Mouse (Mus musculus) embryonic facial prominence, embryonic 15.5 days (tissue): ENCODE measurements around the gene Ptges2. TPM values are rescaled to one million over a fixed set of nuclear protein-coding genes. Genes with fewer than 3 reads are reported as not detected.

ENCODE experiments used
- ATAC-seq: fragments of 200-750 bp; cut with Nextera tagmentation; 2 replicates; pipeline ENCODE4 v1.8.0; 2017; ENCODE audit warnings: low read depth, moderate TSS enrichment; ENCODE audit not compliant: insufficient number of reproducible peaks, low FRiP score, low TSS enrichment
- H3K27ac ChIP-seq: fragments of 300-500 bp; sonication (generic); replicated peaks from 2 replicates; pipeline ENCODE4 v1.5.1; 2015; ENCODE audit warnings: mild to moderate bottlenecking, inconsistent platforms
- H3K27me3 ChIP-seq: fragments of 300-500 bp; sonication (generic); 2 replicates; pipeline ENCODE4 v1.6.1; 2015; ENCODE audit warnings: inconsistent platforms
- H3K36me3 ChIP-seq: fragments of 300-500 bp; sonication (generic); 2 replicates; pipeline ENCODE4 v1.6.1; 2015; ENCODE audit warnings: mild to moderate bottlenecking, inconsistent platforms
- H3K4me1 ChIP-seq: fragments of 300-500 bp; sonication (generic); 2 replicates; pipeline ENCODE4 v1.6.1; 2015; ENCODE audit warnings: inconsistent platforms
- H3K4me2 ChIP-seq: fragments of 300-500 bp; sonication (generic); replicated peaks from 2 replicates; pipeline ENCODE4 v1.6.1; 2015; ENCODE audit warnings: mild to moderate bottlenecking, inconsistent platforms
- H3K4me3 ChIP-seq: fragments of 300-500 bp; sonication (generic); replicated peaks from 2 replicates; pipeline ENCODE4 v1.5.1; 2015; ENCODE audit warnings: mild to moderate bottlenecking, inconsistent platforms
- H3K9ac ChIP-seq: fragments of 300-500 bp; sonication (generic); 2 replicates; pipeline ENCODE4 v1.6.1; 2015; ENCODE audit warnings: inconsistent platforms
- H3K9me3 ChIP-seq: fragments of 300-500 bp; sonication (generic); replicated peaks from 2 replicates; pipeline ENCODE4 v1.6.1; 2016; ENCODE audit warnings: inconsistent platforms
- WGBS: fragments of 180-500 bp; shearing (Covaris S2); methylation state at CpG from one replicate; pipeline ENCODE4 v1.1.7; 2015; 5-methylcytosine and 5-hydroxymethylcytosine counted together
- polyA plus RNA-seq: library from polyadenylated mRNA; unstranded; fragments of >200 nt; fragmentation: Nextera tagmentation; extraction: Ambion mirVana; gene quantifications from 2 replicates; pipeline ENCODE4 v1.2.1, GENCODE M21; 2015

Gene Ptges2
- polyA plus RNA-seq, 1 experiment from 2014 or later = 29.8 TPM

DNA sequence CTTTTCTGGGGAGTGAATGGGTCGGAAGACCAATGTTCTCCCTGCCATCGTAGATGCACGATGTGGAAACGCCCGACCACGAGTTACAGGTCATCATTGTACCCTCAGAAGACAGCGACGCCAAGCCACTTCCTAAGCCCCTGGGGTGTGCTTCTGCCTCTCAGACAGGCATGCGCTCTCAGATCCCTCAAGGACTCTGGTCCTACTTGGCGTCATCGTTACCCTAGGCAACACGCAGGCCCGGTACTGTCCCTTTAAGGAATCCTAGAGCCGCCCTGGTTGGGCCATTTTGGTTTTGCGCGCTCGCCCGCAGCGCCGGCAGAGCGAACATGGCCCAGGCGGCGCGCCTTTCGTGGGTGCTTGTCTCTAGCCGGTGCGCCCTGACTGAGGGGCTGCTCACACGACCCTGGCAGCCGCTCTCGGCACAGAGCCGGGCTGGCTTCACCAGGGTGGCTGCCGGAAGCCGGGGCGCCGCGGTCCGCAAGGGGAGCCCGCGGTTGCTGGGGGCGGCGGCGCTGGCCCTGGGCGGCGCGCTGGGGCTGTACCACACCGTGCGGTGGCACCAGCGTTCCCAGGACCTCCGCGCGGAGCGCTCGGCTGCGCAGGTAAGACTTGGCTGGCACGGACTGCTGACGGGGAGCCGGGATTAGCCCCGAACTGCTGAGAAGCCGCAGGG is 388 bp downstream of the Ptges2 start:
- peak; percentile 94 for ATAC-seq
- Histone ChIP-seq H3K36me3 (peaks cover 15% of the 10 kb centered on the region), H3K4me3 (peak overlapping the region; percentile 90), H3K4me2 (peak overlapping the region; percentile 94), H3K27me3 (no peaks in the 10 kb centered on the region), H3K9ac (peak overlapping the region; percentile 65), H3K4me1 (peaks cover 17% of the 10 kb centered on the region), H3K9me3 (no peaks in the 10 kb centered on the region), H3K27ac (peak overlapping the region; percentile 94)
- under 1% methylated on average over 59 of the region's 59 CpGs for WGBS

DNA sequence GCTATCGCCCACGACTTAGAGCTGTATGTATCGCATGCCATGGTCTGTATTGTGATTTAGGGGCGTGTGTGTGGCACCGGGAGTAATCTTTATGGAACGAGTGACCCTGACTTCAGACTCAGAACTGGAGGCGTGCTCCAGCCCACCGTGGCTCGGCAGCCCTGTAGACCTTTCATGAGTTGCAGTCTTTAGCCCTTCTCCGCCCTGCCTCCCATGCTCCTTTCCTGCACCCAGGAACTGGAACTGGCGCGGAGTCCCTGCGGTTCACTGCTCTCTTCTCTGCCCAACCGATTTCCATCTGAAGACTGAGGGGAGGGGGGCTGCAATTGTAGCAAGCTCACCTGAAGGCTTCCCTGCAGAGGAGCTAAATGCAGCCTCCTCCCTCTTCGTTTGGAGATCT is 999 bp downstream of the Ptges2 start:
- Histone ChIP-seq H3K9ac (peak overlapping the region; percentile 65), H3K36me3 (peaks cover 21% of the 10 kb centered on the region), H3K4me1 (peaks cover 17% of the 10 kb centered on the region), H3K27me3 (no peaks in the 10 kb centered on the region), H3K9me3 (no peaks in the 10 kb centered on the region), H3K27ac (peak overlapping the region; percentile 94; the same call in 1 of the 2 replicates), H3K4me2 (peak overlapping the region; percentile 94), H3K4me3 (peak overlapping the region; percentile 90)
- under 1% methylated on average over 15 of the region's 15 CpGs for WGBS
- ATAC-seq = no peak

DNA sequence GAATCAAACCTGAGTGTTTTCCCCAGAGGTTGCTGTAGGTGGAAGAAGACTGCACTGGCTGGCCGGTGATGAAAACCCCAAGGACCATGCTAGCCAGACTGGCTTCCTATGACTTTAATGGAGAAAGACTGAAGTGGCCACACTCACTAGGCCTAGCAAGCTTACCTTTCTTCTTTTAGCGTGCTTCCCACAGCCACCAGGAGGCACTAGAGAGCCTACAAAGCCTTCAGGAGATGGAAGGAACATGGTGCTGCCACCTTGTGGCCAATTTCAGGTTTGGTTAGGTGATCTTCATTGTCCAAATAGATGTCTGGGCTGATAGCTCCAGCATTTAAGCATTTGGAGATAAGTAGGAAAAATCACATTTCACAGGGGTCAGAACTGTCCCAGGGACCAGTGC is 9.0 kb downstream of the Ptges2 start:
- Histone ChIP-seq H3K27me3 (no peaks in the 10 kb centered on the region), H3K27ac (no peak overlapping the region), H3K36me3 (peaks cover 35% of the 10 kb centered on the region), H3K4me3 (no peak overlapping the region), H3K4me2 (no peak overlapping the region), H3K9ac (no peak overlapping the region), H3K4me1 (peaks cover 11% of the 10 kb centered on the region), H3K9me3 (no peaks in the 10 kb centered on the region)
- 0 out of 2 replicates have a peak, but pooled peaks have one; percentile 9 for ATAC-seq
- 20% methylated on average over 2 of the region's 2 CpGs for WGBS

DNA sequence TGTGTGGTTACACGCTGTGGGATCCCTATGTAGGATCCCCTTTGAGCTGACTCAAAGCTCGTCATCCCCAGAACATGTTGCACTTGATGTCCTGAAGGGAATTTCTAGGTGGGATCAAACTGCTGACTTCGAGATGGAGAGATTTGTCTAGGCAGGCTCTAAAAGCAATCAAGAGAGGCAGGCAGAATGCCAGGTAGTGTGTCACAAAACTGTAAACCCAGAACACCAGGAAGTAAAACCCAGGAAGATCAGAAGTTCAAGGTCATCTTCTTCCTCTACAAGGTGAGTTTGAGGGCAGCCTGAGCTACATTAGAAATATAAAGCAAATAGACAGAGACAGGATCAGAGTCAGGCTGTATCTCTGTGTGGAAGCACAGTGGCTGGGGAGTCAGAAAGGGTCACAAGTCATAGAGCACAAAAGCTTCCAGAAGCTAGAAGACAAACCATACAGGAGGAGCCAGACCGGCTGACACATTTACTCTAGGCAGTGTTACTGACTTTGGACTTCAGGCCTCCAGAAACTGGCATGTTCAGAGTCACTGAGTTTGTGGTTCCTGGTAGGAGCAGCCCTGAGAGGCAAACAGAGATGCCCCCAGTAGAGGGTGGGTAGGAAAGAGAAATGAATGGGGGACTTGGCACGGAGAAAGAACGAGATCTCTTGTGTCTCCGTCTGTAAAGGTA is 11.6 kb downstream of the Ptges2 start:
- peaks cover 11% of the 10 kb centered on the region for H3K4me1 ChIP-seq
- H3K9me3 ChIP-seq = no peaks in the 10 kb centered on the region
- WGBS = 78% methylated on average over 7 of the region's 7 CpGs
- H3K9ac ChIP-seq = no peak overlapping the region
- no peak overlapping the region for H3K4me3 ChIP-seq
- ATAC-seq = no peak
- H3K27ac ChIP-seq = no peak overlapping the region
- H3K27me3 ChIP-seq = no peaks in the 10 kb centered on the region
- H3K4me2 ChIP-seq = no peak overlapping the region
- H3K36me3 ChIP-seq = peaks cover 9% of the 10 kb centered on the region

DNA sequence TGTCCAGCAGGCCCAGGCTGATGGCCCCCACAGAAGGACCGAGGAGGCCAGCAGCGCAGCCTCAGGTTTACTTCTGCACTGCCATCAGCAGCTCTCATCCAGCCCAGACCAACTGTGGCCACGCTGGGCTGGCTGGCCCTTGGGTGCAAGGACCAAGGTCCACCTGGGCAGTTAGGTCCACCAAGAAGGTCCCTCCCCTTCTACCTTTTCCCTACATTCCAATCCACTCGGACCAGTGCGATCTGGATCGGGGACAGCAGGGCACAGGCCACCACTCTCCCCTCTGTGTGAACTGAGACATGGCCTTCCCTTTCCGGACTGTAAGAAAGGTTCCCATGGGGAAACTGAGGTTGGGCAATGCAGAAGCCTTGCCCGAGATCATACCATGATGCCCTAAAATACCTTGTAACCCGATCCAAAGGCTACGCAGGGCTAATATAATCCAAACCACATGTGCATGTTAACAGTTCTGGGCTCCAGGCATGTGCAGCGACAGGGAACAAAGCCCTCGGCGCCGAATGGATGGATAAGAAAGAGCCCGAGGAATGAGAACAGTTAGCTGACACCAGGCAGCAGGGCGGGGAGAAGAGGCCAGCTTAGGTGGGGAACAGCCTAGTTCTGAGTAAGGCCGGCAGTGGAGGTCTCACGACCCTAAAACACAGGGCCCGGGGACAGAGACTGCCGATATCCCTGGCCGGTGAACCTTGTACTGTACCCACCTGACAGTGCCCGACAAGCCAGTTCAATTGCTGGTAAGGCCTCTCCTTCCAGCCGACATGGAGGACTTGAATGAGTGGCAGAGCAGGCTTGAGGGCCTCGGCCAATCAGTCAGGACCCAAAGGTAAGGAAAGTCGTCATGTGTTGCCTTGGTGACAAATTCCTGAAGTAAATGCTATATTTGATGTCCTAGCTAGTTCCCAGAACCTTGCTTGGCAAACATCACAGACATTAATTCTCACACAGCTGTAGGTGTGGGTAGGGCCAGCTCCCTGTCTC is 13.0 kb downstream of the Ptges2 start:
- H3K9me3 ChIP-seq = no peaks in the 10 kb centered on the region
- no peaks in the 10 kb centered on the region for H3K27me3 ChIP-seq
- no peak for ATAC-seq
- H3K4me1 ChIP-seq = peaks cover 11% of the 10 kb centered on the region
- no peak overlapping the region; the same call in 1 of the 2 replicates for H3K27ac ChIP-seq
- H3K36me3 ChIP-seq = 0 out of 2 replicates have a peak, but pooled peaks cover under 1% of the 10 kb centered on the region
- 30% methylated on average over 25 of the region's 25 CpGs for WGBS
- no peak overlapping the region for H3K9ac ChIP-seq
- H3K4me2 ChIP-seq = no peak overlapping the region
- H3K4me3 ChIP-seq = no peak overlapping the region

DNA sequence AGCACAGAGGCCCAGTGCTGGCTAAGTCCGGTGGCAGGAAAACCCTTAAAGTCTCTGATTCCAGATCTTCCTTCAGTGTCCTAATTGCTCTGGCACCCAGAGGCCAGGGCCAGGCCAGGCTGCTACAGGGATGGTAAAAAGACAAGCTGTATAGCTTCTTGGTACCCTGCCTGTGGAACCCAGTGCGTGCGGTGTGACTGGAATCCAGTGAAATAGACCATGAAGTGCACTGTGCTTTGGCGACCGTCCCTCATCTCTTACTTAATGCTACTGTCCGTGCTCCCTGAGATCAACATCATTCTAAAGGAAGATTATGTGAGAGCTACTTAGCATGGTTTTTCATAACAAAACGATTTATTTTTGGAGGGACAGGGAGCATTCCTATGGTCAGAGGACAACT is 15.7 kb downstream of the Ptges2 start:
- Histone ChIP-seq H3K9me3 (no peaks in the 10 kb centered on the region), H3K4me2 (no peak overlapping the region), H3K27ac (no peak overlapping the region), H3K9ac (no peak overlapping the region), H3K4me1 (peaks cover 11% of the 10 kb centered on the region), H3K36me3 (peaks cover 27% of the 10 kb centered on the region), H3K4me3 (no peak overlapping the region), H3K27me3 (no peaks in the 10 kb centered on the region)
- 87% methylated on average over 7 of the region's 7 CpGs for WGBS
- ATAC-seq = no peak

DNA sequence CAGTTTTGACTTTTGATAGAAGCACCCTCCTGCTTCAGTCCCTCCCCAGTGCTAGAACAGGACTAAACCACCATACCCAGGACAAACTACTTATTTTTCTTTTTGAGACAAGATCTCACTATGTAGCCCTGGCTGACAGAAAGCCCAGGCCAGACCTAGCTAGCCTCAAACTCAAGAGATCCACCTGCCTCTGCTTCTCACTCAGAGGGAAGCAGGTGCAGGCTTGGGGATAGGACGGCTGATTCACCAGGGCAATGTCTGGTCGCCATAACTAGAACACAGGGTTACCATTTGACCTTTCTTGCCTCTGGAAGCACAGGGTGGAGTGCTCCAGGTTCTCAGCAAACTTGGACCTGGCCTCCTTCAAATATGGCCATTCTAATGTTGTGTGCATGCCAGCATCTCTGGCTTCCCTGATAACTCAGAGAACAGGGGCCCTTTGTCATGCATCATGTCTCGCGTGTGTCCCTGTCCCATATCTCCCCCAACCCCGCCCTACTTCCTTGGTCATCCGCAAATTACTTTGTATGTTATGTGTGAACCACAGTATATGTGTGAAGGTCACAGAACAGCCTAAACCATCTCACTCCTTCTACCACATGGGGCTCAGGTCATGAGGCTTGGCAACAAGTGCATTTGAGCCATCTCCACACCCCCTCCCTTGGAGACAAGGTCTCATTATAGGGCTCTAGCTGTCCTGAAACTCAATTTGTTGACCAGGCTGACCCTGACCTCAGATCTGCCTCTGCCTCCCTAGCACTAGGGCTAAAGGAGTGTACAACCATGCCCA is 17.2 kb downstream of the Ptges2 start:
- peaks cover 42% of the 10 kb centered on the region for H3K36me3 ChIP-seq
- H3K27me3 ChIP-seq = no peaks in the 10 kb centered on the region
- no peak overlapping the region for H3K27ac ChIP-seq
- no peak overlapping the region for H3K9ac ChIP-seq
- H3K4me2 ChIP-seq = no peak overlapping the region
- H3K4me1 ChIP-seq = peaks cover 11% of the 10 kb centered on the region
- no peak overlapping the region for H3K4me3 ChIP-seq
- WGBS = 88% methylated on average over 6 of the region's 6 CpGs
- no peaks in the 10 kb centered on the region for H3K9me3 ChIP-seq
- ATAC-seq = no peak

DNA sequence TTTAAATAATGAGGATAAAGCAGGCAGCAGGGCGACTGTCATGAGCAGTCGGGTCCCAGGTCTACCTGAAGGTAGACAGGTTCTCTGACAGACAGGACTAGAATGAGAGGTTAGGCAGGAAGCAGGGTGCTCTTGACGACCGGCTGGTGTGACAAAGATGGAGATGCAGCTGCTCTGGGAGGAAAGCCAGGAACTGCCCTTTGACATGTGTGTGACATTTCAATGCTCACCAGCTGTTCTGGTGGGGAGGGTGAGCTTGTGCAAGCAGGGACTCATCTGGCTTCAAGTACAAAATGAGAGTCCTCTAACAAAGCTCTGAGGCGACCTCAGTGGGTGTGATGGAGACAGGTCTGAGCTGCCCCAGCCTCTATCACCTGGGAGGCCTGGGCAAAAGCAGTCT is 18.2 kb downstream of the Ptges2 start:
- H3K9ac ChIP-seq = no peak overlapping the region

DNA sequence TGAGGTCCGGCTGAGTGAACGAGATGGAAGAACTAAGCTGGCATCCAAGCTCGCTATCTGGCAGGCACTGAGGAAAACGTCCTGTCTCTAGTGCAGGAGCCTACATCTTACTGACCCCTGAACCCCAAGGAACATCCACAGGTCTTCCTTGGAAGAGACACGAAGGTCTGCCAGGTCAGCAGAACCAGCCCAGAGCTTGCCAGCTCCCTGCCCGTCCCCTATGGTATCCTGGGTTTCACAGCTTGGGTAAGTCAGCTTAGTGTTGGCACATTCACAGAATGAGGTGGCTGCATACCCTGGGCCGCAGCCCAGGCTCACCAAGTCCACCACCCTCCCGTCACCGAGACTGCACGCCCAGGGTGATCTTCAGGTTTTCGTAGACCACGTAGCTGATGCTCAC is 20.1 kb downstream of the Ptges2 start:
- H3K27ac ChIP-seq = no peak overlapping the region
- no peaks in the 10 kb centered on the region for H3K27me3 ChIP-seq
- ATAC-seq = no peak
- H3K9me3 ChIP-seq = no peaks in the 10 kb centered on the region
- peaks cover 70% of the 10 kb centered on the region for H3K36me3 ChIP-seq
- no peaks in the 10 kb centered on the region for H3K4me1 ChIP-seq
- WGBS = 94% methylated on average over 12 of the region's 12 CpGs
- no peak overlapping the region for H3K4me2 ChIP-seq
- no peak overlapping the region for H3K9ac ChIP-seq
- no peak overlapping the region for H3K4me3 ChIP-seq

More for the DNA sequence above, 18.2 kb downstream of the Ptges2 start:
- H3K4me1 ChIP-seq = peaks cover 4% of the 10 kb centered on the region
- H3K36me3 ChIP-seq = peaks cover 52% of the 10 kb centered on the region
- WGBS = 37% methylated on average over 5 of the region's 5 CpGs
- H3K27ac ChIP-seq = no peak overlapping the region
- H3K27me3 ChIP-seq = no peaks in the 10 kb centered on the region
- no peak overlapping the region for H3K4me3 ChIP-seq
- no peaks in the 10 kb centered on the region for H3K9me3 ChIP-seq
- no peak for ATAC-seq
- H3K4me2 ChIP-seq = no peak overlapping the region

GRCm38 (mm10) chr2:32416556-32416955 is 20.9 kb downstream of the Ptges2 start:
- WGBS = 64% methylated on average over 2 of the region's 2 CpGs
- H3K4me2 ChIP-seq = no peak overlapping the region
- ATAC-seq = no peak
- H3K27ac ChIP-seq = no peak overlapping the region
- no peak overlapping the region for H3K9ac ChIP-seq
- H3K27me3 ChIP-seq = no peaks in the 10 kb centered on the region
- H3K4me1 ChIP-seq = 0 out of 2 replicates have a peak, but pooled peaks cover under 1% of the 10 kb centered on the region
- H3K36me3 ChIP-seq = peaks cover 74% of the 10 kb centered on the region
- H3K4me3 ChIP-seq = no peak overlapping the region
- no peaks in the 10 kb centered on the region for H3K9me3 ChIP-seq
